In genomic region chr7:45703521-45704033, GRCm38 (mm10) we compare ENCODE assay signal across 8 mouse cellular contexts. TPM values are rescaled to one million over a fixed set of nuclear protein-coding genes. Genes with fewer than 3 reads are reported as not detected.
DNase-seq lines count a peak whose midpoint lies in the region; ATAC-seq and TF ChIP-seq lines count a peak whose summit lies in the region.

No protein-coding gene starts in this region.

- DNase-seq in spleen, adult 2 months (ENCODE audit: low read depth in 1 of 2, low spot score in 2 of 2), result no peak
- no peak for DNase-seq in spleen, postnatal 36 days (ENCODE audit: low spot score in 2 of 2)
- no peak for DNase-seq in urinary bladder, adult 2 months (ENCODE audit: low spot score)
- no peak for DNase-seq in cerebellum, postnatal 4 days (ENCODE audit: low spot score in 2 of 2)

- H3K9ac ChIP-seq in limb, embryonic 15.5 days, result no peak overlapping the region

- H3K4me2 ChIP-seq in limb, embryonic 15.5 days, result peak overlapping the region; percentile 98

- H3K9me3 ChIP-seq in erythroblast, embryonic 14.5 days (ENCODE audit: control insufficient read depth, low read length), result peaks cover 2% of the 10 kb centered on the region; the same call in 1 of the 2 replicates
- no peaks in the 10 kb centered on the region for H3K9me3 ChIP-seq in limb, embryonic 15.5 days

- peaks cover 51% of the 10 kb centered on the region for H3K4me1 ChIP-seq in erythroblast, embryonic 14.5 days (ENCODE audit: control insufficient read depth)
- peaks cover 26% of the 10 kb centered on the region for H3K4me1 ChIP-seq in spleen, adult 2 months (ENCODE audit: control insufficient read depth, insufficient read depth, insufficient read length)
- H3K4me1 ChIP-seq in limb, embryonic 15.5 days, result peaks cover 66% of the 10 kb centered on the region
- H3K4me1 ChIP-seq in testis, adult 2 months (ENCODE audit: control insufficient read depth, insufficient read depth, low read length), result peaks cover 59% of the 10 kb centered on the region

- H3K27ac ChIP-seq in spleen, adult 2 months (ENCODE audit: insufficient read depth, low read length), result peak overlapping the region; percentile 83
- peak overlapping the region; percentile 85 for H3K27ac ChIP-seq in limb, embryonic 15.5 days
- H3K27ac ChIP-seq in testis, adult 2 months (ENCODE audit: control insufficient read depth, insufficient read depth, low read depth, low read length), result peak overlapping the region; percentile 93

- peaks cover 48% of the 10 kb centered on the region for H3K27me3 ChIP-seq in erythroblast, embryonic 14.5 days (ENCODE audit: control insufficient read depth)
- H3K27me3 ChIP-seq in spleen, adult 2 months (ENCODE audit: control insufficient read depth, insufficient read depth, low read length), result peaks cover 11% of the 10 kb centered on the region
- H3K27me3 ChIP-seq in limb, embryonic 15.5 days, result peaks cover 21% of the 10 kb centered on the region
- H3K27me3 ChIP-seq in testis, adult 2 months (ENCODE audit: control insufficient read depth, insufficient read depth, low read length), result no peaks in the 10 kb centered on the region; the same call in 1 of the 2 replicates

- no peak for TF ChIP-seq CTCF in spleen, adult 2 months (IDR thresholded peaks at IDR 0.05; ENCODE audit: extremely low read depth, insufficient read depth, insufficient read length, insufficient replicate concordance)
- TF ChIP-seq CTCF in testis, adult 2 months (IDR thresholded peaks at IDR 0.05; ENCODE audit: control insufficient read depth, insufficient read depth, insufficient replicate concordance, low read depth, low read length), result no peak

- 55% methylated on average over 12 of the region's 12 CpGs for WGBS in spleen, adult 2 months
- 38% methylated on average over 12 of the region's 12 CpGs for WGBS in limb, embryonic 15.5 days

- peak overlapping the region; percentile 67 for H3K4me3 ChIP-seq in erythroblast, embryonic 14.5 days (replicated peaks)
- H3K4me3 ChIP-seq in spleen, adult 2 months (ENCODE audit: extremely low read depth, insufficient read depth, insufficient read length), result 0 out of 2 replicates have a peak overlapping the region, but pooled peaks have one; percentile 57
- H3K4me3 ChIP-seq in limb, embryonic 15.5 days, result peak overlapping the region; percentile 63
- H3K4me3 ChIP-seq in testis, adult 2 months (ENCODE audit: control insufficient read depth, low read depth, low read length), result no peak overlapping the region

- no peak for ATAC-seq in erythroblast, adult 5-6 weeks (replicated peaks; ENCODE audit: low FRiP score, poor library complexity, severe bottlenecking)
- no peak for ATAC-seq in limb, embryonic 15.5 days (ENCODE audit: insufficient number of reproducible peaks, low FRiP score, low TSS enrichment, low read depth)

- H3K36me3 ChIP-seq in erythroblast, embryonic 14.5 days (ENCODE audit: control insufficient read depth), result no peaks in the 10 kb centered on the region
- H3K36me3 ChIP-seq in spleen, adult 2 months (ENCODE audit: control insufficient read depth, insufficient read depth, low read length), result no peaks in the 10 kb centered on the region
- H3K36me3 ChIP-seq in limb, embryonic 15.5 days, result no peaks in the 10 kb centered on the region
- no peaks in the 10 kb centered on the region for H3K36me3 ChIP-seq in testis, adult 2 months (ENCODE audit: control insufficient read depth, insufficient read depth, low read length)

- no peak for TF ChIP-seq POLR2A in spleen, adult 2 months (IDR thresholded peaks at IDR 0.05; ENCODE audit: low read depth, low read length)
- no peak for TF ChIP-seq POLR2A in testis, adult 2 months (IDR thresholded peaks at IDR 0.05; ENCODE audit: control insufficient read depth, low read depth, low read length)

RNA-seq across cellular contexts. Expression of gene Dbp, which starts 1.3 kb away (rescaled TPM):
- 0.07 TPM in 2 replicates for polyA plus RNA-seq in erythroblast, embryonic 14.5 days (2012)
- total RNA-seq in erythroblast, adult 5-6 weeks (2015; ENCODE audit: low replicate concordance), result 1.5 and 1.9 TPM in 2 replicates
- 0.77 and 2.2 TPM in 2 replicates for total RNA-seq in erythroblast, adult 5-6 weeks (2017; ENCODE audit: low replicate concordance)
- 20.0 and 30.1 TPM in 2 replicates for polyA plus RNA-seq in spleen, adult 2 months (2012; rRNA removed)
- polyA plus RNA-seq in limb, embryonic 15.5 days (2015; fragmentation: Nextera tagmentation; extraction: Ambion mirVana), result 4.3 and 4.7 TPM in 2 replicates
- 11.2 and 12.9 TPM in 2 replicates for polyA plus RNA-seq in testis, adult 2 months (2012; rRNA removed)
- 335 and 503 TPM in 2 replicates for polyA plus RNA-seq in urinary bladder, adult 2 months (2012; rRNA removed)

RNA-seq across cellular contexts. Expression of gene Car11, which starts 3.9 kb away (rescaled TPM):
- polyA plus RNA-seq in erythroblast, embryonic 14.5 days (2012), result not detected in 2 replicates
- not detected in 2 replicates for total RNA-seq in erythroblast, adult 5-6 weeks (2015; ENCODE audit: low replicate concordance)
- total RNA-seq in erythroblast, adult 5-6 weeks (2017; ENCODE audit: low replicate concordance), result not detected in 2 replicates
- 2.4 and 4.6 TPM in 2 replicates for polyA plus RNA-seq in spleen, adult 2 months (2012; rRNA removed)
- polyA plus RNA-seq in limb, embryonic 15.5 days (2015; fragmentation: Nextera tagmentation; extraction: Ambion mirVana), result 13.3 and 13.7 TPM in 2 replicates
- polyA plus RNA-seq in testis, adult 2 months (2012; rRNA removed), result 2.3 and 3.3 TPM in 2 replicates
- 25.0 and 29.8 TPM in 2 replicates for polyA plus RNA-seq in urinary bladder, adult 2 months (2012; rRNA removed)

RNA-seq across cellular contexts. Expression of gene Sec1, which starts 9.4 kb away (rescaled TPM):
- not detected in 2 replicates for polyA plus RNA-seq in erythroblast, embryonic 14.5 days (2012)
- total RNA-seq in erythroblast, adult 5-6 weeks (2015; ENCODE audit: low replicate concordance), result not detected in 2 replicates
- not detected in 2 replicates for total RNA-seq in erythroblast, adult 5-6 weeks (2017; ENCODE audit: low replicate concordance)
- 0.68 and 1.5 TPM in 2 replicates for polyA plus RNA-seq in spleen, adult 2 months (2012; rRNA removed)
- polyA plus RNA-seq in limb, embryonic 15.5 days (2015; fragmentation: Nextera tagmentation; extraction: Ambion mirVana), result 0.56 and 0.97 TPM in 2 replicates
- 61.0 and 71.6 TPM in 2 replicates for polyA plus RNA-seq in testis, adult 2 months (2012; rRNA removed)
- polyA plus RNA-seq in urinary bladder, adult 2 months (2012; rRNA removed), result 0.09 and 0.14 TPM in 2 replicates

RNA-seq across cellular contexts. Expression of gene Rpl18, which starts 11.7 kb away (rescaled TPM):
- polyA plus RNA-seq in erythroblast, embryonic 14.5 days (2012), result 1,232 and 1,322 TPM in 2 replicates
- total RNA-seq in erythroblast, adult 5-6 weeks (2015; ENCODE audit: low replicate concordance), result 423 and 424 TPM in 2 replicates
- 286 and 289 TPM in 2 replicates for total RNA-seq in erythroblast, adult 5-6 weeks (2017; ENCODE audit: low replicate concordance)
- 1,792 and 2,504 TPM in 2 replicates for polyA plus RNA-seq in spleen, adult 2 months (2012; rRNA removed)
- polyA plus RNA-seq in limb, embryonic 15.5 days (2015; fragmentation: Nextera tagmentation; extraction: Ambion mirVana), result 942 and 1,034 TPM in 2 replicates
- polyA plus RNA-seq in testis, adult 2 months (2012; rRNA removed), result 517 and 652 TPM in 2 replicates
- polyA plus RNA-seq in urinary bladder, adult 2 months (2012; rRNA removed), result 594 and 906 TPM in 2 replicates

RNA-seq across cellular contexts. Expression of gene Sphk2, which starts 14.2 kb away (rescaled TPM):
- 5.1 and 5.7 TPM in 2 replicates for polyA plus RNA-seq in erythroblast, embryonic 14.5 days (2012)
- 4.6 and 7.9 TPM in 2 replicates for total RNA-seq in erythroblast, adult 5-6 weeks (2015; ENCODE audit: low replicate concordance)
- 2.1 and 2.6 TPM in 2 replicates for total RNA-seq in erythroblast, adult 5-6 weeks (2017; ENCODE audit: low replicate concordance)
- 41.0 and 56.3 TPM in 2 replicates for polyA plus RNA-seq in spleen, adult 2 months (2012; rRNA removed)
- polyA plus RNA-seq in limb, embryonic 15.5 days (2015; fragmentation: Nextera tagmentation; extraction: Ambion mirVana), result 38.5 and 39.7 TPM in 2 replicates
- polyA plus RNA-seq in testis, adult 2 months (2012; rRNA removed), result 33.4 and 34.6 TPM in 2 replicates
- polyA plus RNA-seq in urinary bladder, adult 2 months (2012; rRNA removed), result 22.1 and 25.6 TPM in 2 replicates

Comparison
In these comparisons a context has a peak if more than half of its experiments do, and no peak if none do; other contexts are left out.
1. RNA of gene Dbp, which starts 1.3 kb away (polyA plus RNA-seq): 335 to 503 TPM in urinary bladder, adult 2 months; 20.0 to 30.1 TPM in spleen, adult 2 months, 11.2 to 12.9 TPM in testis, adult 2 months, 4.3 to 4.7 TPM in limb, embryonic 15.5 days and 0.07 TPM in erythroblast, embryonic 14.5 days; every median in the first group is over 10 times any median in the second.
2. RNA of gene Sec1, which starts 9.4 kb away (polyA plus RNA-seq): 61.0 to 71.6 TPM in testis, adult 2 months; 0.68 to 1.5 TPM in spleen, adult 2 months, 0.56 to 0.97 TPM in limb, embryonic 15.5 days, 0.09 to 0.14 TPM in urinary bladder, adult 2 months and not detected in erythroblast, embryonic 14.5 days; every median in the first group is over 10 times any median in the second.
3. Peak in every context shown above with its lines, with median percentiles within 50 percentile points of each other: H3K27ac ChIP-seq.